Mouse (Mus musculus) CH12.LX (cell line): ENCODE results near the gene Babam2. TPM values are rescaled to one million over a fixed set of nuclear protein-coding genes. Genes with fewer than 3 reads are reported as not detected.

ENCODE experiments used
- DNase-seq: peaks from one replicate; pipeline ENCODE4 v3.0.0-alpha.2; 2013; ENCODE audit errors: extremely low read depth
- H3K27ac ChIP-seq: 2 replicates; pipeline ENCODE4 v1.5.1; 2012; ENCODE audit warnings: low read depth, mild to moderate bottlenecking, control low read depth, moderate library complexity; ENCODE audit not compliant: insufficient read depth
- H3K27me3 ChIP-seq: replicated peaks from 2 replicates; pipeline ENCODE3; 2012; ENCODE audit warnings: inconsistent platforms
- H3K36me3 ChIP-seq, 2 experiments: replicated peaks in 1 of 2; 2 replicates each; pipeline versions ENCODE3 to v1.6.1; 2012; ENCODE audit warnings: inconsistent platforms in 1 of 2, low read length in 1 of 2, mild to moderate bottlenecking in 1 of 2, mixed read lengths in 1 of 2, moderate library complexity in 1 of 2; ENCODE audit not compliant: control insufficient read depth in 1 of 2, insufficient read depth in 1 of 2
- H3K4me1 ChIP-seq, 2 experiments: 2 replicates each; pipeline ENCODE4 v1.6.1; 2012; ENCODE audit warnings: inconsistent platforms in 1 of 2, moderate library complexity in 1 of 2; ENCODE audit not compliant: insufficient read depth in 2 of 2, control insufficient read depth in 1 of 2
- H3K4me2 ChIP-seq: 2 replicates; pipeline ENCODE4 v1.6.1; 2012; ENCODE audit warnings: low read depth, mild to moderate bottlenecking, control low read depth; ENCODE audit not compliant: poor library complexity, insufficient read depth, severe bottlenecking
- H3K4me3 ChIP-seq, 3 experiments: fragments of 150-350 bp in 1 of 3; sonication (generic) in 1 of 3; replicated peaks in 1 of 3; 2 replicates each; pipeline versions ENCODE3 to v1.5.1; 2011 to 2012; ENCODE audit warnings: low read depth in 2 of 3, low read length in 2 of 3, mild to moderate bottlenecking in 2 of 3, moderate library complexity in 2 of 3, control low read depth in 1 of 3, improper control_type of control experiment in 1 of 3, inconsistent platforms in 1 of 3, mixed read lengths in 1 of 3; ENCODE audit not compliant: poor library complexity in 1 of 3
- H3K79me2 ChIP-seq: replicated peaks from 2 replicates; pipeline ENCODE4 v1.6.1; 2012; ENCODE audit warnings: mild to moderate bottlenecking, moderate library complexity; ENCODE audit not compliant: control insufficient read depth, poor library complexity, insufficient read depth, severe bottlenecking; ENCODE audit errors: extremely low read depth
- H3K9ac ChIP-seq: 2 replicates; pipeline ENCODE4 v1.6.1; 2012; ENCODE audit warnings: low read depth, mild to moderate bottlenecking, control low read depth, moderate library complexity; ENCODE audit not compliant: insufficient read depth
- H3K9me3 ChIP-seq: replicated peaks from 2 replicates; pipeline ENCODE3; 2012; ENCODE audit warnings: low read length, inconsistent platforms, mixed read lengths
- BHLHE40 ChIP-seq: IDR thresholded peaks from 2 replicates; pipeline ENCODE4 v1.6.1; 2011; ENCODE audit warnings: mild to moderate bottlenecking, low read depth, low read length, improper control_type of control experiment
- CHD2 ChIP-seq: IDR thresholded peaks from 2 replicates; pipeline ENCODE4 v1.6.1; 2011; ENCODE audit warnings: low read length, improper control_type of control experiment
- E2F4 ChIP-seq: IDR thresholded peaks from 2 replicates; pipeline ENCODE4 v1.6.1; 2011; ENCODE audit warnings: low read depth, low read length, improper control_type of control experiment; ENCODE audit not compliant: insufficient replicate concordance
- ELF1 ChIP-seq: IDR thresholded peaks from 2 replicates; pipeline ENCODE4 v1.6.1; 2014; ENCODE audit warnings: low read depth, mild to moderate bottlenecking, inconsistent platforms, low read length, improper control_type of control experiment
- ETS1 ChIP-seq: conservative IDR thresholded peaks from 2 replicates; pipeline ENCODE4 v1.6.1; 2012; ENCODE audit warnings: low read depth, mild to moderate bottlenecking, inconsistent platforms, low read length, improper control_type of control experiment, moderate library complexity
- GABPA ChIP-seq: IDR thresholded peaks from 2 replicates; pipeline ENCODE4 v1.6.1; 2012; ENCODE audit warnings: low read depth, low read length, improper control_type of control experiment, inconsistent platforms; ENCODE audit not compliant: insufficient replicate concordance
- HCFC1 ChIP-seq: IDR thresholded peaks from 2 replicates; pipeline ENCODE4 v1.6.1; 2012; ENCODE audit warnings: low read depth, mild to moderate bottlenecking, inconsistent platforms, low read length, improper control_type of control experiment
- IRF4 ChIP-seq: IDR thresholded peaks from 2 replicates; pipeline ENCODE4 v1.6.1; 2014; ENCODE audit warnings: low read depth, mild to moderate bottlenecking, inconsistent platforms, low read length, improper control_type of control experiment
- JUN ChIP-seq: IDR thresholded peaks from 2 replicates; pipeline ENCODE4 v1.6.1; 2011; ENCODE audit warnings: low read depth, mild to moderate bottlenecking, low read length, improper control_type of control experiment, moderate library complexity; ENCODE audit not compliant: insufficient read depth
- JUND ChIP-seq: conservative IDR thresholded peaks from 2 replicates; pipeline ENCODE4 v1.6.1; 2011; ENCODE audit warnings: low read depth, low read length, improper control_type of control experiment
- KAT2A ChIP-seq: IDR thresholded peaks from 2 replicates; pipeline ENCODE4 v1.6.1; 2012; ENCODE audit warnings: low read length, improper control_type of control experiment, inconsistent platforms; ENCODE audit not compliant: insufficient replicate concordance
- MEF2A ChIP-seq: IDR thresholded peaks from 2 replicates; pipeline ENCODE4 v1.6.1; 2014; ENCODE audit warnings: low read depth, mild to moderate bottlenecking, inconsistent platforms, low read length, improper control_type of control experiment, borderline replicate concordance
- MYC ChIP-seq: IDR thresholded peaks from 2 replicates; pipeline ENCODE4 v1.6.1; 2011; ENCODE audit warnings: low read depth, mild to moderate bottlenecking, improper control_type of control experiment, low read length
- NELFE ChIP-seq: IDR thresholded peaks from 2 replicates; pipeline ENCODE4 v1.6.1; 2011; ENCODE audit warnings: low read depth, low read length, improper control_type of control experiment
- NRF1 ChIP-seq: IDR thresholded peaks from 2 replicates; pipeline ENCODE4 v1.6.1; 2014; ENCODE audit warnings: low read depth, mild to moderate bottlenecking, inconsistent platforms, low read length, improper control_type of control experiment, moderate library complexity
- PAX5 ChIP-seq: IDR thresholded peaks from 2 replicates; pipeline ENCODE4 v1.6.1; 2012; ENCODE audit warnings: low read length, inconsistent platforms, mixed read lengths
- RAD21 ChIP-seq: IDR thresholded peaks from 2 replicates; pipeline ENCODE4 v1.6.1; 2011; ENCODE audit warnings: low read depth, mild to moderate bottlenecking, low read length, improper control_type of control experiment, moderate library complexity
- RCOR1 ChIP-seq: conservative IDR thresholded peaks from 2 replicates; pipeline ENCODE4 v1.6.1; 2012; ENCODE audit warnings: low read depth, mild to moderate bottlenecking, inconsistent platforms, low read length, improper control_type of control experiment
- SIN3A ChIP-seq: IDR thresholded peaks from 2 replicates; pipeline ENCODE4 v1.6.1; 2012; ENCODE audit warnings: low read length, improper control_type of control experiment, inconsistent platforms
- SMC3 ChIP-seq: IDR thresholded peaks from 2 replicates; pipeline ENCODE4 v1.6.1; 2011; ENCODE audit warnings: low read depth, low read length, improper control_type of control experiment
- USF1 ChIP-seq: IDR thresholded peaks from 2 replicates; pipeline ENCODE4 v1.6.1; 2014; ENCODE audit warnings: low read depth, mild to moderate bottlenecking, inconsistent platforms, low read length, improper control_type of control experiment
- USF2 ChIP-seq: conservative IDR thresholded peaks from 2 replicates; pipeline ENCODE4 v1.6.1; 2011; ENCODE audit warnings: low read depth, low read length, improper control_type of control experiment
- ZC3H11A ChIP-seq: IDR thresholded peaks from 2 replicates; pipeline ENCODE4 v1.6.1; 2012; ENCODE audit warnings: low read depth, mild to moderate bottlenecking, inconsistent platforms, low read length, improper control_type of control experiment
- ZMIZ1 ChIP-seq: IDR thresholded peaks from 2 replicates; pipeline ENCODE4 v1.6.1; 2012; ENCODE audit warnings: low read depth, mild to moderate bottlenecking, inconsistent platforms, low read length, improper control_type of control experiment
- dilution Hi-C: fragments of 300-500 bp; cut with MboI; formaldehyde crosslinking; loops from 2 replicates; pipeline ENCODE4 v1.14.3; 2020; ENCODE audit warnings: low sequenced_read_pairs; ENCODE audit not compliant: extremely low pct_unique_long_range_greater_than_20kb, extremely low pct_ligation_motif_present
- in situ Hi-C: fragments of 300-500 bp; cut with MboI; formaldehyde crosslinking; loops from 3 replicates; pipeline ENCODE4 v1.14.3; 2019; ENCODE audit warnings: low sequenced_read_pairs, low pct_ligation_motif_present, low pct_unique_long_range_greater_than_20kb, mixed read lengths
- polyA plus RNA-seq: library from polyadenylated mRNA; unstranded; fragments of >175 nt; gene quantifications from 2 replicates; pipeline ENCODE4 v1.2.1, GENCODE M21; 2012; ENCODE audit warnings: low read depth; ENCODE audit not compliant: insufficient read length
- total RNA-seq, 2 experiments: library from RNA; depleted of rRNA; stranded (reverse); fragments of 300-350 nt in 1 of 2; fragments of >200 nt in 1 of 2; gene quantifications; 2 replicates each; pipeline ENCODE4 v1.2.3; 2012 to 2014

The Babam2 gene
- total and polyA plus RNA-seq, 3 experiments: 38.2 to 78.0 (median 39.8) TPM

- Histone ChIP-seq H3K9me3 (no peaks in the 10 kb centered on the region), H3K4me2 (no peak overlapping the region), H3K4me1 (peaks cover 0 to 5% of the 10 kb centered on the region in 2 experiments; a peak in 1 of 4 replicates), H3K4me3 (no peak overlapping the region), H3K27ac (no peak overlapping the region), H3K9ac (no peak overlapping the region), H3K27me3 (no peaks in the 10 kb centered on the region), H3K36me3 (no peaks in the 10 kb centered on the region), H3K79me2 (no peaks in the 10 kb centered on the region)
- in situ Hi-C loops (no loop called here), dilution Hi-C loops (no loop called here)
- TF ChIP-seq HCFC1: no peak
- peak; percentile 25; the same call in 1 of the 2 replicates for TF ChIP-seq BHLHE40
- no peak for DNase-seq
Measured at GRCm38 (mm10) chr5:31810796-31811662, 113.5 kb downstream of the Babam2 start.

- no peak for DNase-seq
- dilution Hi-C loops: no loop called here
- TF ChIP-seq IRF4: no peak
- TF ChIP-seq RCOR1: no peak
- no peak for TF ChIP-seq USF1
- TF ChIP-seq CHD2: no peak
- no peak for TF ChIP-seq NRF1
- TF ChIP-seq USF2: no peak
- no peak for TF ChIP-seq SMC3
- no peak for TF ChIP-seq SIN3A
- Histone ChIP-seq H3K36me3 (no peaks in the 10 kb centered on the region), H3K27me3 (no peaks in the 10 kb centered on the region), H3K79me2 (no peaks in the 10 kb centered on the region), H3K4me1 (peaks cover 0 to 5% of the 10 kb centered on the region in 2 experiments; a peak in 1 of 4 replicates), H3K9me3 (no peaks in the 10 kb centered on the region), H3K4me3 (no peak overlapping the region), H3K9ac (no peak overlapping the region), H3K27ac (no peak overlapping the region), H3K4me2 (no peak overlapping the region)
- in situ Hi-C loops: no loop called here
Measured at GRCm38 (mm10) chr5:31811663-31812001, 114.1 kb downstream of the Babam2 start.

- no peak overlapping the region for H3K4me3 ChIP-seq
- no peak overlapping the region for H3K4me2 ChIP-seq
- H3K27me3 ChIP-seq: no peaks in the 10 kb centered on the region
- H3K9ac ChIP-seq: no peak overlapping the region
- H3K4me1 ChIP-seq: peaks cover 0 to 5% of the 10 kb centered on the region in 2 experiments; a peak in 1 of 4 replicates
- in situ Hi-C loops (no loop called here), dilution Hi-C loops (no loop called here)
- H3K36me3 ChIP-seq: no peaks in the 10 kb centered on the region
- DNase-seq: no peak
- H3K9me3 ChIP-seq: no peaks in the 10 kb centered on the region
- no peak overlapping the region for H3K27ac ChIP-seq
- no peaks in the 10 kb centered on the region for H3K79me2 ChIP-seq
- TF ChIP-seq ZMIZ1 (no peak), MYC (no peak), JUN (no peak), MEF2A (no peak), ZC3H11A (no peak), BHLHE40 (no peak), RAD21 (no peak), ELF1 (no peak), ETS1 (no peak), E2F4 (no peak), PAX5 (no peak), JUND (no peak), SIN3A (no peak), NELFE (no peak), GABPA (no peak), KAT2A (no peak)
Measured at GRCm38 (mm10) chr5:31813156-31813675, 115.7 kb downstream of the Babam2 start.
